Mouse (Mus musculus): ENCODE measurements around the gene Gm6899.

DNA sequence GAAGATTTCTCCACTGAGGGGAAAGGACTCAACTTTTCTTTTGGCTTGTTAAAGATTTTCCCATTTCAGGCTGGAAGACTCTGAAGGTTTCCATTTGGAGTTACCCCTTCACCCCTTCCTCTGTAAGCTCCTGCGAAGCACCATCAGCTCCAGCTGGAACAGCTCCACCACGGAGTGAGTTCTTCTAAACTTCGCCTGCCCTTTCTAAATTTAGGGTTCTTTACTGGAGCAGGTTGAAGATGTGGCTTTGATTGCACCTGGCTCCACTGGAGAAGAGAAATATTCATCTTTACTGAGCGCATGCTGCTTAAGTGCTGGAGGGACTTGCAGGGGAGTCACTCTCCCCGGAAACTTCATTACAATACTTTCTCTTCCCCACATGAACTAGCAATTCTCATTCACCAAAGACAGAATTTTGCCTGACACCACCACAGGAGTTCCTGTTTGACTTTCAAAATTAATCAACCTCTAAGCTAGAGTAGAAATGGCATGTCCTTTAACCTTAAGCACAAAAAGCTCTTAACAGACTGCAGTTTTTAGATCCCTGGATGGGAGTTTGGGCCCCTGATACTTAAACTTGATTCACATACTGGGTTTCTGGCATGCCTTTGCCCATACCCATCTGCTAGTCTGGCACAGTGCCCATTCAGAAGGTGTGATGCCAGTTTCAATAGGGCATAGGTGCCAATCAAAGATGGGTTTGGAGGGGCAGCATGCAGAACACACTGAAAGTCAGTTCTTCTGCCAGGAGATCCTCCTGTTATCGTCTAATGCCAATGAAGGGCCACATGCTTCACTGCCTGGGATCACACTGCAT is 6.5 kb upstream of the Gm6899 start:
- TF ChIP-seq CTCF (IDR thresholded peaks at IDR 0.05; ENCODE audit: control insufficient read depth, insufficient read depth, low read length) (no peak), POLR2A (IDR thresholded peaks at IDR 0.05; ENCODE audit: borderline replicate concordance, control insufficient read depth, low read depth, low read length) (no peak)

All from bone marrow, adult 2 months (tissue).